Mouse (Mus musculus) brain, embryonic 14.5 days (tissue): Measurements from ENCODE around the gene Oas1f.

Source experiments
- CTCF ChIP-seq: fragments of 200-500 bp; IDR thresholded peaks from 2 replicates; pipeline ENCODE4 v1.5.1; 2012; ENCODE audit warnings: inconsistent platforms, mild to moderate bottlenecking, moderate library complexity, borderline replicate concordance; ENCODE audit not compliant: insufficient read depth, insufficient read length; ENCODE audit errors: extremely low read depth
- POLR2A ChIP-seq: fragments of 200-500 bp; IDR thresholded peaks from 2 replicates; pipeline ENCODE4 v1.6.1; 2012; ENCODE audit warnings: mild to moderate bottlenecking, inconsistent platforms, borderline replicate concordance; ENCODE audit not compliant: poor library complexity, insufficient read depth, insufficient read length, severe bottlenecking; ENCODE audit errors: extremely low read depth

- TF ChIP-seq CTCF (no peak), POLR2A (no peak)
These were observed 40.7 kb downstream of the Oas1f start for GRCm38 (mm10) chr5:120887831-120888230.
